Mouse (Mus musculus) CD8-positive naive resting alpha-beta T cell, adult 2 months (primary cell): ENCODE results near the gene Gpr89.

ENCODE experiments used
- DNase-seq, 2 experiments: peaks; one replicate each; pipeline ENCODE4 v3.0.0; 2022; ENCODE audit warnings: low read depth in 2 of 2, low spot score in 2 of 2

Gene Gpr89

DNA sequence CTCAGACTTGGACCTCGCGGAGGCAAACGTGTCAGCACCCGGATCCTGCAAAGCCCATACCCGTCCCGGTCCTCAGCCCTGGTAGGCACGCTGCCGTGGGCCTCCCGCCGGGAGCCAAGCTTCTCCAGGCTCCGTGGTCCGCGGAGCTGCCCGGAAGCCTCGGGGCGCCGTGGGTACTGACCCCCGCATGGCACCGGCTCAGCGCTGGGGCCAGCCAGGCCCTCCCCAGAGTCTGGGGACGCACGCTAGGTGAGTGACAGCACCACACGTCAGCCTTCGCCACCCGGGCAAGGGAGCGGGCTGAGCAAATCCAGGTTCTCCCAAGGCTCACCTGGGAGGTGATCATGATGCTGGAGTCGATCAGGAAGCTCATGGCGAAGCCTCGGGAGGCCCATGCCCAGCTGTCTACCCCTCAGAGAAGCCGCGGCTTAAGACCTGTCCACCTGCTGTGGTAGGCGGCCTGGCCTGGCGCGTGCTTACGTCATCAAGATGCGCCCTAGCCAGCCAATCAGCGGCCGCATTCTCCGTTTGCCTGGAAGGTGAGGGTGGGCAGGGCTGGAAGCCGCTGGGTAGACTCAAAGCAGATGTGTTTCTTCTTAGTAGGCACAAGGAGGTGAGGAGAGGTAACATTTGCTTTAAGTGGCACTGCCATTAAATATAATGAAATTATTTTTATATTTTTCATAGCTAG is at the start of gene Gpr89:
TSS of gene Gpr89 (minus strand) at position 496 of the 691 bp plus-strand sequence.
- DNase-seq: peak; percentile 90 to 94

DNA sequence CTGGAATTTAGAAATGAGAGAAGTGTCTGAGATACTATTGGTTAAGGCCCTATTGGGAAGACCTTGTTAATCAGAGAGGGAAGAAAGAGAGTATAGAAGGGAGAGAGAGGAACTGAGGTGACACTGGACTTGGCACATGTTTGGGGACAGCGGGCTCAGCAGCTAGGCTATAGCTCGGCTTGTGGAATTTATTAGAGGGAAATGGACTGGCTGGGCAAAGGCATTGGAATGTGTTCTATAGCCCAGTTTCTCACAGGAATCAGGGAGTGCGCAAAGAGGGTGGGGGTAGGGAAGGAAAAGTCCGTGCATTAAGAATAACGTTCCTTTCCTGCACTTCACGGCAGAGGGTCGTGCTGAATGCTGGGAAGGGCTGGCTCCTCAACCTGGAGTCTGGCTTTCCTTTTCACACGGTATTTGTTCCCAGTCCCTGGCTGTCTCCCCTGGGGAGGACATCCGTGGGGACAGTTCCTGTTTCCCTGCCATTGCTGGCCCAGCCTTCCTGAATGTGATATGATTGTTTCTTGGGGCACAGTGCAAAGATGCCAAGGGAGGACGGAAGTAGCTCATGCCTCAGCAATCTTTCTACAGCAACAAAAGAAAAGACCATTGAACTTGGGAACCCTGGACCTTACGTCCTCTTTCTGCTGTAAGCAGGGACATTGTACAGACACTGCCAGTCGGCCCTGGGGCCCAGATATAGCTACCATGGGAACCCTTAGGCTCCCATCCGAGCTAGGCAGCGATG is 48.5 kb upstream of the Gpr89 start:
- DNase-seq: no peak

- DNase-seq: no peak
Measured at GRCm38 (mm10) chr3:96942706-96943105, 37.6 kb upstream of the Gpr89 start.

DNA sequence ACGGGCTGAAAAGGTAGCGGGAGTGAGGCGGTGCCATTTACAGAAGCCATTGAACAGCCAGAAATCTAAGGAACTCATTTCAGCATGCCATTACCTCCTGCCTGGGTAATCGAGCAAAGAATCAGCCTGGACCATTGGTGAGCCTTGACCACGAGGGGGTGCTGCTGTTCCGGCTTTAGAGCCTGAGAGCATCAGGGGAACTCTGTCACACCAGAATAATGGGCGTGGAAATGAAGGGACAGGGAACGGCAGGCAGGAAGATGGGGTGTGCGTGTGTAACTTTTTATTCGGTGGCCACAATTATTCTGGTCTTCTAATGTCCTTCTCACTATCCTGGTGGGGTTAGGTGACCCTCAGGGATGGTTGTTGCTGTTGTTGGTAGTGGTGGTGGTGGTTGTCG is 33.6 kb upstream of the Gpr89 start:
- peak; percentile 57 to 74 for DNase-seq

GRCm38 (mm10) chr3:96937606-96938005 is 32.5 kb upstream of the Gpr89 start:
- DNase-seq: no peak

DNA sequence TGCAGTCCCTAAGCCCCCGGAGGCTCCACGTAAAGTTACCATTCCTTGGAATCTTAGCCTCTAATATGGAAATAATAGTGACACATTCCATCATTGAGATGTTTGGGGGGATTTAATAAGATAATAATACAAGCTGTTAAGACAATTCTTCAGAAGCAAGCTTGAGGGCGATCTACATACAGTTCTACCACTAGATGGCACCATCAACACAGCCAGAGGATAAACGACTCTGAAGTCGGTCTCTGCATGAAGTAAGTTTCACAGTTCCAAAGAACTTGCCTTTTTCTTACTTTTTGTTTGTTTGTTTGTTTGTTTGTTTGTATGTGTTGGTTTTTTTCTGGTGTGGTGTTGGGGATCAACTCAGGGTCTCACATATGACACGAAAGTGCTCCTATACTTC is 31.1 kb upstream of the Gpr89 start:
- peak in 1 of 2 experiments; percentile 37 for DNase-seq

DNA sequence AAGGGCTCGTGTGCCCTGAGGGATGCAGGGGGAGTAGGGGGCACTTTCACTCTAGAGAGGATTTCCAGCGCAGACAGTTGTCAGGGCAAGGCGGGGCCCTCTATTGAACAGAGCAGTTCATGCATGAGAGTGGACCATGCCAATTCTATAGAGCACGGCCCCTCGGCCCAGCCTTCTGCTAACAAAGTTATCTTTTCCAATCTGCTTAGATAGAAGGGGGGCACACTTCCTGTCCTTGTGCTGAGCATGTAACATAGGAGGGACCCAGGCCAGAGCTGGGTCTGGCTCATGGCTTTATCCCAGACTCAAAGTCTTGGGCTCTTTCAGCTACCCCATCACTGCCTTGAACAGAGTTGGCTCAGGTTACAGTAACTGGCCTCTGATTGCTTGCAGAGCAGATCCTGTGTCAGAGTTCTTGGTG is 26.1 kb upstream of the Gpr89 start:
- DNase-seq: no peak

GRCm38 (mm10) chr3:96925920-96926319 is 20.8 kb upstream of the Gpr89 start, which contains the start of gene Gja8:
Gja8 (minus strand) TSS chr3:96926020.
- DNase-seq: no peak

GRCm38 (mm10) chr3:96924631-96925030 is 19.5 kb upstream of the Gpr89 start:
- DNase-seq: no peak

DNA sequence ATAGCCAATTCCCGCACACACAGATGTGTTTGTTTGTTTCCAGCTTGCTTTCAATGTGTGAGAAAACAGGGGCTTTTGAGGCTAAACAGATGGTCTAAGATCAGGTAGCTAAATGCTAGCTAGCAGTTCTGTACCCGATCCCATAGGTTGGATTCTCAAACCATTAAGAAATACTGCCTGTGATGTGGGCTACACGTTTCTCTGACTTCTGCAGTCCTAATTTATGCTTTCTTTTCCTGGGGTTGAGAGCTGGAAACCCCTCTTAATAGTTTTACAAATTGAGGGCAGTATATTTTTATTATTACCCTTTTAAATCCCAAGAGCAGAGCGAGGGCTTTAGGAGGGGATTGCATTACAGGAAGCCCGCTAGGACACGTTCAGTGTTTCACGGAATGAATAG is 15.8 kb upstream of the Gpr89 start:
- no peak for DNase-seq

DNA sequence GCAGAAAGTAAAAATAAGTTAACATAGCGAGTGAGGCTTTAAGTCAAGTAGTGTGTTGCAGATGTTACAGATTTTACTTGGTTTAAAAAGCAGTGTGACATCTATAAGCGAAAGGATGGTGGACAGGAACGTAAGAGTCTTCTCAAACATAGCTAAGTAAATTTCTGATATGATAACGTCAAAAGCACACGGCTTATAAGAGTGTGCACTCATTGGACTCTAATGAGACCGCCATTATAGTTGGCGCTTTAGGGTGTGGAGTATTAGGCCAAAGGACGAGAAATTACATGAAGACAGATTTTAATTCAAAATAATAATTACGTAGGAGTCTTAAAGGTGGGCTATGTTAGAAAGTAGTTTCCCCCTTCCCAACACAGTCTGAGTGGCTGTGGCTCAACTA is 446 bp upstream of the Gpr89 start:
- DNase-seq: no peak

GRCm38 (mm10) chr3:96904393-96904792 is 753 bp downstream of the Gpr89 start, which contains the start of gene Gja5:
Gja5 (plus strand) TSS chr3:96904693.
- no peak for DNase-seq

- no peak for DNase-seq
Measured at GRCm38 (mm10) chr3:96902336-96902999, 2.7 kb downstream of the Gpr89 start.

GRCm38 (mm10) chr3:96883690-96884089 is 21.5 kb downstream of the Gpr89 start:
- DNase-seq: no peak

DNA sequence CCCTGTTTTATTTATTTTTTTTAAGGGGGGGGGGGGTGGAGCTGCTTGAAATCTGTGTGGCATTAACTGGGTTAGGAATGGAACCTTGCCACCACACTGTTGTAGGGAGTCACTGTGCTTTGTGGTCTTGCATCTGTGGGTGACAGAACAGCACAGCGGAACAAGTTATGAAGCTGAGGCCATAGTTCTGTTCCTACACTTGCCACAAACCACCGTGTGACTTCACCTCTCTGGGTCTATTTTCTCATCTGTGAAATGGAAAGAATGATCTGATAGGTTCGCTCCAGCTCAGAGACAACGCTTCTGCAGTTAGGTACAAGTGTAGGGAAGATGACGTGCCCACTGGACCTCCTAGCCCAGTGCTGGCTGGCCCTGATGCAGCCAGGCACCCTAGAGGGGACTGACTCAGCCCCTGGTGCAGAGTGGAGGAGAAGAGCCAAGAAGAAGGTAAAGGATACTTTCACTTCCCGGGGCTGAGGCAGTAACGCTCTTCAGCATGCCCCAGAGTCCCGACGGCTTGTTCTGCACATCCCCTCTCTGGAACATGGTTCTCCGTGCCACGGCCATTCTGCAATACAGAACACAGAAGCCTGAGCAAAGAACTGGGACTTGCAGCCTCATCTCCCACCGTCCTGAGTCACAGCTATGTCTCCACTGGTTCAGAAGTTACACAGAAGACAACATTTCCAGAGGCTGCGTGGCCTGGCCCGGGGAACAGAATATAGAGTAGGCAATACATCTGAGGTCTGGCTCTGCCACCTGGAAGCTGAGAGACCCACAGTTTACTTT is 22.9 kb downstream of the Gpr89 start:
- DNase-seq: no peak

DNA sequence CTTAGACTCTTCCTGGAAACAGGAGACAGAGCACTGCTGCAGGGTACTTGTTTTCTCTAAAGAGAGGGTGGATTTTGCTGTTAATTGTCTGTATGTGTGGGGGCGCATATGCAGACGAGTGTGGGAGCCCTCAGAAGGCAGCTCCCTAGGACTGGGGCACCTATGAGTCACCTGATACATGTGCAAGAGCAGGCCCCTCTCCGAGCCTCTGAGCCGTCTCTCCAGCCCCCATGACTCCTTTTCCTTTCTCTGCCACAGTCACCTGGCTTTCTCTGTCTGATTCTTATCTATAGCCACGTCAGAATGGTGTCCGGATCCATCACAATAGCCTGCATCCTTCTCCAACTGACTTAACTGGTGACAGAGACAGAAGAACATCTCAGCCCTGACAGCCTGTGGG is 23.6 kb downstream of the Gpr89 start:
- DNase-seq: no peak

GRCm38 (mm10) chr3:96880385-96880784 is 24.8 kb downstream of the Gpr89 start:
- DNase-seq: no peak

DNA sequence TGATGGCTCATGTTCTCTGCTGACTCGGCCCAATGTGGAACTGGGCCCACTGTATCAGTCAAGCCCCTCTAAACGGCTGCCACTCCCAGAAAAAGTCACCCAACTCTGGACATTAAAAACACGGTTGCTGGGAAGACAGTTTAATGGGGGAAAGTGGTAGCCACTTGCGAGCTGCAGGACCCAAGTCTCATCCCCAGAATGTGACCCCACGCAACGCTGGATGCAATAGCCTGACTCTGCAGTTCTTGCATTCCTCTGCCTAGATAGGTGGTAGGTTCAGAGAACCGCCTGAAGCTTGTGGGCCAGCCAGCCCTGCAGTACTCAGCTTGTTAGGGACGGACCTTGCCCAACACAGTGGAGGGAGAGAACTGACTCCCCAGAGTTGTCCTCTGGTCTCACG is 25.6 kb downstream of the Gpr89 start:
- no peak for DNase-seq

DNA sequence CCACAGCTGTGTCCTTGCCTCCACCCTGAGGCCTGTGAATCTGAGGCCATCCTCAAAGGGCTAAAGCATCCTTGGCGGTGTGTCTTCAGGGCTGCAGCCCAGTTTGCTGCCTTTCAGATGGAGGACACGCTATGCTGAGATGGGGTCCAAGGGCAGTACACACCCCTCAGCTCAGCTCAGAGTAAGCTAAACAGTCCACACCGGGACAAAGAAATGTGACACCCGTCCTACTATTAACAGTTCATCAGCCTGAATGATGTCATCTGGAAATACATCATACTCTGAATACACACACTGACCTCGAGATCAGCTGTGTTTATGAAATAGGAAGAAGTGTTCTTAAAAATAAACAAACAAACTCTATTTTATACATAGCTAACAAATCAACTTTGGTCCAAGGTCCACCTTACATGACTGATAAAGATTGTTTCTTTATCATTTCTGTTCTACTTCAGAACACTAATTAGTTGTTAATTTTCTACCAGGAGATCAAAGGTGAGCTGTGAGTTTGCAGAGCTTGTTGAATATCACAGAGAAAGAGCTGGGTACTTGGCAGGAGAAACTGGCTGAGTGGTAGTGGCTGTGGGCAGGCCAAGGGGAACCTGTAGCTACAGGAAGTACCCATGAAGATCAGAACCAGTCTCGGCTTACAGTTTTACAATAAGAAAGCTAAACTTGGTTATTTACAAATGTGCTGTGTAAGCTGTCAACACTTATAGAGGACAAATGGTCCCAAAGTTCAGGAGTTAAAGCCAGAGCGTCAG is 30.2 kb downstream of the Gpr89 start:
- no peak for DNase-seq

- no peak for DNase-seq
Measured at GRCm38 (mm10) chr3:96872501-96872900, 32.6 kb downstream of the Gpr89 start.
